Mouse (Mus musculus) stomach, embryonic 14.5 days (tissue): Measurements from ENCODE around the gene Gm7792. TPM values are rescaled to one million over a fixed set of nuclear protein-coding genes. Genes with fewer than 3 reads are reported as not detected.
"Not testable (repeated sequence)": the region's sequence is repeated elsewhere in the genome, so short reads cannot be mapped to it uniquely, and the experiment has no call there.

Source experiments
- ATAC-seq: fragments of 200-750 bp; cut with Nextera tagmentation; 2 replicates; pipeline ENCODE4 v1.8.0; 2017; ENCODE audit warnings: low read depth, moderate TSS enrichment; ENCODE audit not compliant: insufficient number of reproducible peaks, insufficient read depth, low FRiP score
- H3K27ac ChIP-seq: fragments of 300-500 bp; sonication (generic); 2 replicates; pipeline ENCODE4 v1.5.1; 2014; ENCODE audit warnings: mild to moderate bottlenecking, low read length, moderate library complexity, mixed read lengths
- H3K27me3 ChIP-seq: fragments of 300-500 bp; sonication (generic); 2 replicates; pipeline ENCODE4 v1.6.1; 2014; ENCODE audit warnings: low read length, control low read depth, mixed read lengths; ENCODE audit not compliant: control insufficient read depth, insufficient read depth
- H3K36me3 ChIP-seq: fragments of 300-500 bp; sonication (generic); 2 replicates; pipeline ENCODE4 v1.6.1; 2014; ENCODE audit warnings: mild to moderate bottlenecking, control low read depth, low read length, moderate library complexity, mixed read lengths; ENCODE audit not compliant: control insufficient read depth, insufficient read depth
- H3K4me1 ChIP-seq: fragments of 300-500 bp; sonication (generic); 2 replicates; pipeline ENCODE4 v1.6.1; 2014; ENCODE audit warnings: low read length, control low read depth, mixed read lengths; ENCODE audit not compliant: control insufficient read depth, insufficient read depth
- H3K4me2 ChIP-seq: fragments of 300-500 bp; sonication (generic); replicated peaks from 2 replicates; pipeline ENCODE4 v1.6.1; 2014; ENCODE audit warnings: low read depth, low read length, control low read depth
- H3K4me3 ChIP-seq: fragments of 300-500 bp; sonication (generic); 2 replicates; pipeline ENCODE4 v1.5.1; 2014; ENCODE audit warnings: low read depth, low read length, control low read depth
- H3K9ac ChIP-seq: fragments of 300-500 bp; sonication (generic); replicated peaks from 2 replicates; pipeline ENCODE4 v1.6.1; 2014; ENCODE audit warnings: low read depth, mild to moderate bottlenecking, control low read depth, low read length, moderate library complexity, mixed read lengths
- H3K9me3 ChIP-seq: fragments of 300-500 bp; sonication (generic); 2 replicates; pipeline ENCODE4 v1.6.1; 2016; ENCODE audit warnings: low read depth, low read length, control low read depth; ENCODE audit not compliant: control insufficient read depth
- WGBS: fragments of 180-500 bp; shearing (Covaris S2); extraction: QIAGEN DNeasy Blood & Tissue Kit; methylation state at CpG from one replicate; pipeline ENCODE4 v1.1.7; 2014; 5-methylcytosine and 5-hydroxymethylcytosine counted together
- polyA plus RNA-seq: library from polyadenylated mRNA; unstranded; fragments of >200 nt; fragmentation: Nextera tagmentation; extraction: Ambion mirVana; gene quantifications from 2 replicates; pipeline ENCODE4 v1.2.1, GENCODE M21; 2014

Gene Gm7792
- not detected in 2 replicates for polyA plus RNA-seq

DNA sequence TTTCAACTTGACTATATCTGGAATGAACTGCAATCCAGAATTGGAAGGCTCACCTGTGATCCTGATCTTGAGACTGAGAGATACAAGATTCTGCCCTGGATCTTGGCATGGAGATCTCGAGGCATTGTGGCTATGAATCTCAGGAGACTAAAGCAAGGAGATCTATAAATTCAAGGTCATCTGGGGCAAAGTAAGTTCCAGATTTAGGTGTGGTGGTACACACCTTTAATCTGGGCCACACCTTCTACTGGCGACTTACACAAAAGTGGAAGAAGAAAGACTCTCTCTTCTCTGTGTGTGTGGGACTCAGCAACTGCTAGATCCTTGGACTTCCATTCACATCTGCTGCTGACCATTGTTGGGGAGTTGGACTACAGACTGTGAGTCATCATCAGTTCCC lies at the start of gene Gm7792:
Gene Gm7792 (plus strand): TSS at position 301 of the 400 bp plus-strand sequence.
- H3K27me3 ChIP-seq, H3K4me2 ChIP-seq, H3K9ac ChIP-seq, H3K4me1 ChIP-seq, H3K9me3 ChIP-seq, H3K27ac ChIP-seq, H3K36me3 ChIP-seq, ATAC-seq, H3K4me3 ChIP-seq: not testable (repeated sequence)
- 78% methylated on average over 1 of the region's 2 CpGs for WGBS

Other genes starting within 250 kb of the Gm7792 start
- not detected in 2 replicates for gene C87414, start 172.2 kb upstream of the Gm7792 start, polyA plus RNA-seq
- gene Gm16429, start 85.3 kb downstream of the Gm7792 start, polyA plus RNA-seq: not detected in 2 replicates
- gene BC061212, start 226.8 kb downstream of the Gm7792 start, polyA plus RNA-seq: not detected in 2 replicates
- not detected in 2 replicates for gene Gm6351, start 232.6 kb downstream of the Gm7792 start, polyA plus RNA-seq